Mouse (Mus musculus) ES-E14 (cell line): ENCODE results near the gene Kpna1. TPM values are rescaled to one million over a fixed set of nuclear protein-coding genes. Genes with fewer than 3 reads are reported as not detected.
"Not testable (repeated sequence)": the region's sequence is repeated elsewhere in the genome, so short reads cannot be mapped to it uniquely, and the experiment has no call there.

Experiments used
- DNase-seq: peaks from one replicate; pipeline ENCODE4 v3.0.0-alpha.2; 2013; ENCODE audit warnings: low read depth, low spot score
- H3K27ac ChIP-seq: 2 replicates; pipeline ENCODE4 v1.5.1; 2012; ENCODE audit warnings: low read depth, mild to moderate bottlenecking, low read length, moderate library complexity, mixed read lengths; ENCODE audit not compliant: poor library complexity, insufficient read depth, severe bottlenecking
- H3K36me3 ChIP-seq: 2 replicates; pipeline ENCODE4 v1.6.1; 2012; ENCODE audit warnings: mild to moderate bottlenecking, low read length, moderate library complexity, mixed read lengths; ENCODE audit not compliant: control insufficient read depth, poor library complexity, insufficient read depth, severe bottlenecking
- H3K4me1 ChIP-seq, 2 experiments: fragments of 150-350 bp in 1 of 2; sonication (generic) in 1 of 2; 2 replicates each; pipeline ENCODE4 v1.6.1; 2012; ENCODE audit warnings: low read length in 2 of 2, mild to moderate bottlenecking in 1 of 2, mixed read lengths in 1 of 2; ENCODE audit not compliant: control insufficient read depth in 2 of 2, insufficient read depth in 2 of 2, poor library complexity in 1 of 2
- H3K4me3 ChIP-seq, 2 experiments: fragments of 150-350 bp in 1 of 2; sonication (generic) in 1 of 2; 2 replicates each; pipeline ENCODE4 v1.5.1; 2012; ENCODE audit warnings: low read length in 2 of 2, low read depth in 1 of 2, mild to moderate bottlenecking in 1 of 2, mixed read lengths in 1 of 2; ENCODE audit not compliant: insufficient read depth in 1 of 2, poor library complexity in 1 of 2, severe bottlenecking in 1 of 2
- H3K9ac ChIP-seq: 2 replicates; pipeline ENCODE4 v1.6.1; 2012; ENCODE audit warnings: low read depth, mild to moderate bottlenecking, low read length, mixed read lengths; ENCODE audit not compliant: poor library complexity, insufficient read depth, severe bottlenecking
- H3K9me3 ChIP-seq: fragments of 150-350 bp; sonication (generic); 2 replicates; pipeline ENCODE4 v1.6.1; 2012; ENCODE audit warnings: low read depth, mild to moderate bottlenecking, low read length; ENCODE audit not compliant: control insufficient read depth, insufficient read depth
- CHD2 ChIP-seq: IDR thresholded peaks from 2 replicates; pipeline ENCODE4 v1.6.1; 2014; ENCODE audit warnings: mild to moderate bottlenecking, low read depth, low read length, inconsistent platforms
- HCFC1 ChIP-seq: IDR thresholded peaks from 2 replicates; pipeline ENCODE4 v1.6.1; 2012; ENCODE audit warnings: low read length, inconsistent platforms, borderline replicate concordance; ENCODE audit not compliant: insufficient read depth
- MAFK ChIP-seq: IDR thresholded peaks from 2 replicates; pipeline ENCODE4 v1.6.1; 2014; ENCODE audit warnings: mild to moderate bottlenecking, low read depth, low read length, inconsistent platforms; ENCODE audit not compliant: insufficient read depth
- ZC3H11A ChIP-seq: IDR thresholded peaks from 2 replicates; pipeline ENCODE4 v1.6.1; 2012; ENCODE audit warnings: low read depth, mild to moderate bottlenecking, inconsistent platforms, low read length, borderline replicate concordance
- ZNF384 ChIP-seq: IDR thresholded peaks from 2 replicates; pipeline ENCODE4 v1.6.1; 2012; ENCODE audit warnings: low read depth, low read length, inconsistent platforms
- in situ Hi-C, 2 experiments: fragments of 600-800 bp; cut with MboI; formaldehyde crosslinking; loops; one replicate each; pipeline ENCODE4 v1.15.1; 2025; ENCODE audit warnings: low sequenced_read_pairs in 2 of 2, inconsistent platforms in 1 of 2; ENCODE audit not compliant: unreplicated experiment in 2 of 2
- total RNA-seq: library from RNA; depleted of rRNA; stranded (reverse); fragments of 300-350 nt; gene quantifications from 2 replicates; pipeline ENCODE4 v1.2.3, GENCODE M21; 2012

Kpna1 gene
- total RNA-seq, 1 experiment, result 43.0 TPM

- Histone ChIP-seq H3K4me3 (no peak overlapping the region), H3K4me1 (peaks cover 0 to 9% of the 10 kb centered on the region in 2 experiments; a peak in 2 of 4 replicates), H3K27ac (no peak overlapping the region), H3K9ac (no peak overlapping the region), H3K36me3 (no peaks in the 10 kb centered on the region; the same call in 1 of the 2 replicates), H3K9me3 (no peaks in the 10 kb centered on the region)
- DNase-seq, result no peak
- TF ChIP-seq ZNF384, result peak; percentile 80; the same call in 1 of the 2 replicates
- TF ChIP-seq ZC3H11A, result no peak
- no peak for TF ChIP-seq HCFC1
- no peak for TF ChIP-seq CHD2
- in situ Hi-C loops, result no loop called here
These were observed 25.9 kb upstream of the Kpna1 start for GRCm38 (mm10) chr16:35952628-35953130.

GRCm38 (mm10) chr16:35965991-35966390 is 12.6 kb upstream of the Kpna1 start:
- H3K36me3 ChIP-seq, H3K9ac ChIP-seq, in situ Hi-C loops: not testable (repeated sequence)

GRCm38 (mm10) chr16:35966411-35967115 is 12.0 kb upstream of the Kpna1 start:
- Histone ChIP-seq H3K4me3 (no peak overlapping the region), H3K36me3 (peaks cover 2% of the 10 kb centered on the region; the same call in 1 of the 2 replicates), H3K9ac (peak overlapping the region; percentile 35; the same call in 1 of the 2 replicates), H3K9me3 (no peaks in the 10 kb centered on the region), H3K4me1 (peaks cover 11 to 13% of the 10 kb centered on the region in 2 experiments), H3K27ac (peak overlapping the region; percentile 98)
- peak; percentile 65 for DNase-seq
- TF ChIP-seq HCFC1 (no peak), MAFK (peak; percentile 81)
- in situ Hi-C loops, result no loop called here

More at GRCm38 (mm10) chr16:35965991-35966390, 12.6 kb upstream of the Kpna1 start:
- H3K4me3 ChIP-seq, H3K9me3 ChIP-seq, DNase-seq: not testable (repeated sequence)
- peaks cover 11 to 13% of the 10 kb centered on the region in 2 experiments for H3K4me1 ChIP-seq
- H3K27ac ChIP-seq, result peak overlapping the region; percentile 93; the same call in 1 of the 2 replicates

- H3K27ac ChIP-seq, result peak overlapping the region; percentile 98; the same call in 1 of the 2 replicates
- in situ Hi-C loops, result no loop called here
- TF ChIP-seq MAFK (no peak), ZNF384 (peak; percentile 88)
These were observed 11.2 kb upstream of the Kpna1 start for GRCm38 (mm10) chr16:35967319-35967718.

GRCm38 (mm10) chr16:35968149-35968548 is 10.4 kb upstream of the Kpna1 start:
- TF ChIP-seq CHD2 (no peak), ZC3H11A (no peak), HCFC1 (no peak), MAFK (no peak)
- Histone ChIP-seq H3K9ac (no peak overlapping the region), H3K4me1 (peaks cover 11 to 13% of the 10 kb centered on the region in 2 experiments), H3K27ac (peak overlapping the region; percentile 51; the same call in 1 of the 2 replicates), H3K36me3 (peaks cover 2% of the 10 kb centered on the region; the same call in 1 of the 2 replicates), H3K4me3 (no peak overlapping the region), H3K9me3 (no peaks in the 10 kb centered on the region)
- DNase-seq, result no peak
- in situ Hi-C loops, result no loop called here

More at GRCm38 (mm10) chr16:35967319-35967718, 11.2 kb upstream of the Kpna1 start:
- no peak overlapping the region for H3K4me3 ChIP-seq
- H3K9ac ChIP-seq, result no peak overlapping the region
- no peaks in the 10 kb centered on the region for H3K9me3 ChIP-seq
- no peak for DNase-seq
- H3K36me3 ChIP-seq, result peaks cover 2% of the 10 kb centered on the region; the same call in 1 of the 2 replicates
- H3K4me1 ChIP-seq, result peaks cover 11 to 13% of the 10 kb centered on the region in 2 experiments
